ENCODE assay signal across 8 mouse cellular contexts in genomic region chr19:59459158-59459781, GRCm38 (mm10). TPM values are rescaled to one million over a fixed set of nuclear protein-coding genes. Genes with fewer than 3 reads are reported as not detected.
DNase-seq lines count a peak whose midpoint lies in the region; ATAC-seq lines count a peak whose summit lies in the region.

No protein-coding gene starts in this region.

- peak overlapping the region; percentile 36 for H3K4me2 ChIP-seq in heart, embryonic 16.5 days (ENCODE audit: low read depth, low read length)

- H3K27me3 ChIP-seq in heart, embryonic 16.5 days (ENCODE audit: control insufficient read depth, insufficient read depth, low read length), result peaks cover 86% of the 10 kb centered on the region
- peaks cover 100% of the 10 kb centered on the region for H3K27me3 ChIP-seq in limb, embryonic 10.5 days (ENCODE audit: low read depth, poor library complexity, severe bottlenecking)

- no peak overlapping the region for H3K27ac ChIP-seq in heart, embryonic 16.5 days (ENCODE audit: low read length)
- H3K27ac ChIP-seq in limb, embryonic 10.5 days, result peak overlapping the region; percentile 87

- H3K9ac ChIP-seq in heart, embryonic 16.5 days (ENCODE audit: low read length), result no peak overlapping the region

- H3K9me3 ChIP-seq in heart, embryonic 16.5 days (replicated peaks; ENCODE audit: control insufficient read depth, low read length), result no peaks in the 10 kb centered on the region
- H3K9me3 ChIP-seq in limb, embryonic 10.5 days (replicated peaks), result no peaks in the 10 kb centered on the region

- peak; percentile 15 to 20 for DNase-seq in cerebellum, postnatal 25 days
- peak; percentile 61 for DNase-seq in ovary, postnatal 36 days (ENCODE audit: low spot score)
- no peak for DNase-seq in ovary, postnatal 14 days (ENCODE audit: low spot score)
- DNase-seq in limb, embryonic 10.5 days (ENCODE audit: low spot score), result peak; percentile 83
- DNase-seq in retina, embryonic 14.5 days (ENCODE audit: low spot score), result peak; percentile 67
- DNase-seq in spleen, postnatal 36 days (ENCODE audit: low spot score in 2 of 2), result no peak

- no peaks in the 10 kb centered on the region for H3K36me3 ChIP-seq in heart, embryonic 16.5 days (ENCODE audit: control insufficient read depth, insufficient read depth)
- no peaks in the 10 kb centered on the region for H3K36me3 ChIP-seq in limb, embryonic 10.5 days

- H3K4me3 ChIP-seq in heart, embryonic 16.5 days (ENCODE audit: low read length), result peak overlapping the region; percentile 16
- peak overlapping the region; percentile 60 for H3K4me3 ChIP-seq in limb, embryonic 10.5 days

- ATAC-seq in cerebellum, adult (ENCODE audit: insufficient number of reproducible peaks, low FRiP score, low TSS enrichment), result no peak
- ATAC-seq in heart, embryonic 16.5 days (replicated peaks; ENCODE audit: extremely low read depth, insufficient read depth, low FRiP score), result no peak

- WGBS in heart, embryonic 16.5 days, result 1% methylated on average over 73 of the region's 75 CpGs
- under 1% methylated on average over 75 of the region's 75 CpGs for WGBS in limb, embryonic 10.5 days

- H3K4me1 ChIP-seq in heart, embryonic 16.5 days (ENCODE audit: control insufficient read depth, insufficient read depth, low read length), result peaks cover 11% of the 10 kb centered on the region
- H3K4me1 ChIP-seq in limb, embryonic 10.5 days, result peaks cover 39% of the 10 kb centered on the region

RNA-seq across cellular contexts. Expression of gene Emx2, which starts 1.1 kb away (rescaled TPM):
- not detected in 2 replicates for polyA plus RNA-seq in heart, embryonic 16.5 days (2015; fragmentation: Nextera tagmentation; extraction: Ambion mirVana)
- 12.0 and 12.7 TPM in 2 replicates for polyA plus RNA-seq in limb, embryonic 10.5 days (2016; fragmentation: Nextera tagmentation; extraction: Ambion mirVana)

Comparison
In these comparisons a context has a peak if more than half of its experiments do, and no peak if none do; other contexts are left out.
1. DNase-seq: peak in cerebellum, postnatal 25 days (2 of 2), ovary, postnatal 36 days (single experiment), limb, embryonic 10.5 days (single experiment) and retina, embryonic 14.5 days (single experiment); none in ovary, postnatal 14 days (single experiment) and spleen, postnatal 36 days (0 of 2).
2. RNA of gene Emx2, which starts 1.1 kb away (polyA plus RNA-seq): 12.0 to 12.7 TPM in limb, embryonic 10.5 days; not detected in heart, embryonic 16.5 days; every median in the first group is over 10 times any median in the second.